Mouse (Mus musculus): ENCODE results near the gene Cldn20. TPM values are rescaled to one million over a fixed set of nuclear protein-coding genes. Genes with fewer than 3 reads are reported as not detected.

Gene Cldn20
- polyA plus RNA-seq, 1 experiment from 2014 or later, result not detected

GRCm38 (mm10) chr17:3527841-3528471 is 4.4 kb upstream of the Cldn20 start:
- peaks cover 7% of the 10 kb centered on the region; the same call in 1 of the 2 replicates for H3K36me3 ChIP-seq (ENCODE audit: insufficient read depth)
- WGBS, result 65% methylated on average over 6 of the region's 6 CpGs
- H3K27ac ChIP-seq (ENCODE audit: low read depth), result no peak overlapping the region
- no peak overlapping the region for H3K4me3 ChIP-seq (ENCODE audit: low read depth, low read length)
- H3K9ac ChIP-seq, result no peak overlapping the region
- no peak for DNase-seq
- no peak overlapping the region for H3K4me2 ChIP-seq
- TF ChIP-seq CTCF (IDR thresholded peaks at IDR 0.05; ENCODE audit: low read depth), result no peak
- no peaks in the 10 kb centered on the region for H3K27me3 ChIP-seq (ENCODE audit: insufficient read depth, low read length)
- H3K9me3 ChIP-seq (ENCODE audit: low read depth, low read length), result no peaks in the 10 kb centered on the region
- H3K4me1 ChIP-seq (ENCODE audit: insufficient read depth), result no peaks in the 10 kb centered on the region
- ATAC-seq (ENCODE audit: insufficient read depth), result no peak

GRCm38 (mm10) chr17:3529523-3529922 is 2.8 kb upstream of the Cldn20 start:
- H3K27ac ChIP-seq (ENCODE audit: low read depth), result no peak overlapping the region
- no peaks in the 10 kb centered on the region for H3K9me3 ChIP-seq (ENCODE audit: low read depth, low read length)
- TF ChIP-seq CTCF (IDR thresholded peaks at IDR 0.05; ENCODE audit: low read depth), result no peak
- no peak overlapping the region for H3K4me3 ChIP-seq (ENCODE audit: low read depth, low read length)
- peaks cover 7% of the 10 kb centered on the region; the same call in 1 of the 2 replicates for H3K36me3 ChIP-seq (ENCODE audit: insufficient read depth)
- no peaks in the 10 kb centered on the region for H3K27me3 ChIP-seq (ENCODE audit: insufficient read depth, low read length)
- WGBS, result 35% methylated on average over 3 of the region's 3 CpGs
- H3K9ac ChIP-seq, result no peak overlapping the region
- ATAC-seq (ENCODE audit: insufficient read depth) (no peak), DNase-seq (no peak)
- H3K4me2 ChIP-seq, result no peak overlapping the region
- H3K4me1 ChIP-seq (ENCODE audit: insufficient read depth), result no peaks in the 10 kb centered on the region

GRCm38 (mm10) chr17:3530549-3530948 is 1.8 kb upstream of the Cldn20 start:
- DNase-seq (no peak), ATAC-seq (ENCODE audit: insufficient read depth) (no peak)
- H3K4me1 ChIP-seq (ENCODE audit: insufficient read depth), result no peaks in the 10 kb centered on the region
- no peak overlapping the region for H3K9ac ChIP-seq
- H3K27me3 ChIP-seq (ENCODE audit: insufficient read depth, low read length), result no peaks in the 10 kb centered on the region
- TF ChIP-seq CTCF (IDR thresholded peaks at IDR 0.05; ENCODE audit: low read depth), result no peak
- no peaks in the 10 kb centered on the region for H3K9me3 ChIP-seq (ENCODE audit: low read depth, low read length)
- no peak overlapping the region for H3K4me3 ChIP-seq (ENCODE audit: low read depth, low read length)
- no peak overlapping the region for H3K27ac ChIP-seq (ENCODE audit: low read depth)
- peaks cover 7% of the 10 kb centered on the region; the same call in 1 of the 2 replicates for H3K36me3 ChIP-seq (ENCODE audit: insufficient read depth)
- 74% methylated on average over 7 of the region's 7 CpGs for WGBS
- H3K4me2 ChIP-seq, result no peak overlapping the region

GRCm38 (mm10) chr17:3531641-3532040 is 713 bp upstream of the Cldn20 start:
- Histone ChIP-seq H3K27me3 (ENCODE audit: insufficient read depth, low read length) (no peaks in the 10 kb centered on the region), H3K9ac (no peak overlapping the region), H3K4me3 (ENCODE audit: low read depth, low read length) (no peak overlapping the region), H3K27ac (ENCODE audit: low read depth) (no peak overlapping the region), H3K9me3 (ENCODE audit: low read depth, low read length) (no peaks in the 10 kb centered on the region), H3K4me1 (ENCODE audit: insufficient read depth) (no peaks in the 10 kb centered on the region), H3K4me2 (no peak overlapping the region), H3K36me3 (ENCODE audit: insufficient read depth) (peaks cover 4% of the 10 kb centered on the region; the same call in 1 of the 2 replicates)
- ATAC-seq (ENCODE audit: insufficient read depth) (no peak), DNase-seq (no peak)
- TF ChIP-seq CTCF (IDR thresholded peaks at IDR 0.05; ENCODE audit: low read depth), result no peak
- 66% methylated on average over 1 of the region's 1 CpGs for WGBS

GRCm38 (mm10) chr17:3533425-3533824 is 1.1 kb downstream of the Cldn20 start:
- H3K9ac ChIP-seq, result no peak overlapping the region
- H3K4me2 ChIP-seq, result no peak overlapping the region
- H3K4me3 ChIP-seq (ENCODE audit: low read depth, low read length), result no peak overlapping the region
- WGBS, result 12% methylated on average over 1 of the region's 1 CpGs
- peak; percentile 67 for TF ChIP-seq CTCF (IDR thresholded peaks at IDR 0.05; ENCODE audit: low read depth)
- DNase-seq, result peak; percentile 75
- peaks cover 4% of the 10 kb centered on the region; the same call in 1 of the 2 replicates for H3K36me3 ChIP-seq (ENCODE audit: insufficient read depth)
- no peak overlapping the region for H3K27ac ChIP-seq (ENCODE audit: low read depth)
- no peak for ATAC-seq (ENCODE audit: insufficient read depth)
- H3K4me1 ChIP-seq (ENCODE audit: insufficient read depth), result no peaks in the 10 kb centered on the region
- H3K27me3 ChIP-seq (ENCODE audit: insufficient read depth, low read length), result no peaks in the 10 kb centered on the region
- no peaks in the 10 kb centered on the region for H3K9me3 ChIP-seq (ENCODE audit: low read depth, low read length)

- TF ChIP-seq CTCF (IDR thresholded peaks at IDR 0.05; ENCODE audit: low read depth), result no peak
Measured at GRCm38 (mm10) chr17:3540304-3540703, 8.0 kb downstream of the Cldn20 start.

GRCm38 (mm10) chr17:3541033-3541432 is 8.7 kb downstream of the Cldn20 start:
- Histone ChIP-seq H3K9me3 (ENCODE audit: low read depth, low read length) (no peaks in the 10 kb centered on the region), H3K9ac (no peak overlapping the region), H3K27me3 (ENCODE audit: insufficient read depth, low read length) (no peaks in the 10 kb centered on the region), H3K36me3 (ENCODE audit: insufficient read depth) (peaks cover 7% of the 10 kb centered on the region; the same call in 1 of the 2 replicates), H3K4me2 (no peak overlapping the region), H3K4me1 (ENCODE audit: insufficient read depth) (no peaks in the 10 kb centered on the region), H3K4me3 (ENCODE audit: low read depth, low read length) (no peak overlapping the region), H3K27ac (ENCODE audit: low read depth) (no peak overlapping the region)
- DNase-seq (no peak), ATAC-seq (ENCODE audit: insufficient read depth) (no peak)
- WGBS, result 57% methylated on average over 5 of the region's 5 CpGs
- no peak for TF ChIP-seq CTCF (IDR thresholded peaks at IDR 0.05; ENCODE audit: low read depth)

More at GRCm38 (mm10) chr17:3540304-3540703, 8.0 kb downstream of the Cldn20 start:
- Histone ChIP-seq H3K27ac (ENCODE audit: low read depth) (no peak overlapping the region), H3K9me3 (ENCODE audit: low read depth, low read length) (no peaks in the 10 kb centered on the region), H3K4me3 (ENCODE audit: low read depth, low read length) (no peak overlapping the region), H3K9ac (no peak overlapping the region), H3K4me1 (ENCODE audit: insufficient read depth) (no peaks in the 10 kb centered on the region), H3K36me3 (ENCODE audit: insufficient read depth) (peaks cover 7% of the 10 kb centered on the region; the same call in 1 of the 2 replicates), H3K4me2 (no peak overlapping the region), H3K27me3 (ENCODE audit: insufficient read depth, low read length) (no peaks in the 10 kb centered on the region)
- no peak for DNase-seq
- ATAC-seq (ENCODE audit: insufficient read depth), result no peak
- 63% methylated on average over 2 of the region's 2 CpGs for WGBS
